Mouse (Mus musculus) G1E-ER4 (cell line): ENCODE results near the gene Epb41l5. TPM values are rescaled to one million over a fixed set of nuclear protein-coding genes. Genes with fewer than 3 reads are reported as not detected.
A peak's percentile ranks its signal among the peaks of the same experiment; 100 is the strongest.

Source experiments
- GATA1 ChIP-seq: IDR thresholded peaks from one replicate; pipeline ENCODE4 v1.8.0; 2012; ENCODE audit warnings: low read length, inconsistent platforms
- polyA plus RNA-seq: library from polyadenylated mRNA; stranded (reverse); fragments of >175 nt; gene quantifications from 2 replicates; pipeline ENCODE4 v1.2.3, GENCODE M21; 2012

Epb41l5 gene
- polyA plus RNA-seq, 1 experiment = 4.9 TPM

GRCm38 (mm10) chr1:119634746-119635145 is 14.1 kb downstream of the Epb41l5 start:
- no peak for TF ChIP-seq GATA1

- peak; percentile 38 for TF ChIP-seq GATA1
Observed at GRCm38 (mm10) chr1:119630428-119630827, 18.4 kb downstream of the Epb41l5 start.

- TF ChIP-seq GATA1 = no peak
Observed at GRCm38 (mm10) chr1:119626837-119627236, 22.0 kb downstream of the Epb41l5 start.

GRCm38 (mm10) chr1:119624444-119624843 is 24.4 kb downstream of the Epb41l5 start:
- TF ChIP-seq GATA1 = no peak

- TF ChIP-seq GATA1 = no peak
Observed at GRCm38 (mm10) chr1:119605396-119605795, 43.4 kb downstream of the Epb41l5 start.

GRCm38 (mm10) chr1:119602448-119602847 is 46.4 kb downstream of the Epb41l5 start:
- TF ChIP-seq GATA1 = no peak

GRCm38 (mm10) chr1:119598855-119599254 is 49.9 kb downstream of the Epb41l5 start:
- TF ChIP-seq GATA1 = no peak

- TF ChIP-seq GATA1 = no peak
Observed at GRCm38 (mm10) chr1:119596954-119597480, 51.8 kb downstream of the Epb41l5 start.

- TF ChIP-seq GATA1 = no peak
Observed at GRCm38 (mm10) chr1:119590041-119590440, 58.8 kb downstream of the Epb41l5 start.

- TF ChIP-seq GATA1 = no peak
Observed at GRCm38 (mm10) chr1:119584974-119585373, 63.8 kb downstream of the Epb41l5 start.

GRCm38 (mm10) chr1:119570134-119570533 is 78.7 kb downstream of the Epb41l5 start:
- no peak for TF ChIP-seq GATA1

GRCm38 (mm10) chr1:119565531-119565930 is 83.3 kb downstream of the Epb41l5 start:
- TF ChIP-seq GATA1 = no peak

GRCm38 (mm10) chr1:119557641-119558395 is 91.0 kb downstream of the Epb41l5 start:
- no peak for TF ChIP-seq GATA1

- no peak for TF ChIP-seq GATA1
Observed at GRCm38 (mm10) chr1:119555651-119556050, 93.1 kb downstream of the Epb41l5 start.

- no peak for TF ChIP-seq GATA1
Observed at GRCm38 (mm10) chr1:119551651-119552050, 97.1 kb downstream of the Epb41l5 start.

GRCm38 (mm10) chr1:119550064-119550463 is 98.7 kb downstream of the Epb41l5 start:
- no peak for TF ChIP-seq GATA1

- TF ChIP-seq GATA1 = no peak
Observed at GRCm38 (mm10) chr1:119549327-119549689, 99.5 kb downstream of the Epb41l5 start.
